Mouse (Mus musculus): ENCODE results near the gene Cnn1.

DNA sequence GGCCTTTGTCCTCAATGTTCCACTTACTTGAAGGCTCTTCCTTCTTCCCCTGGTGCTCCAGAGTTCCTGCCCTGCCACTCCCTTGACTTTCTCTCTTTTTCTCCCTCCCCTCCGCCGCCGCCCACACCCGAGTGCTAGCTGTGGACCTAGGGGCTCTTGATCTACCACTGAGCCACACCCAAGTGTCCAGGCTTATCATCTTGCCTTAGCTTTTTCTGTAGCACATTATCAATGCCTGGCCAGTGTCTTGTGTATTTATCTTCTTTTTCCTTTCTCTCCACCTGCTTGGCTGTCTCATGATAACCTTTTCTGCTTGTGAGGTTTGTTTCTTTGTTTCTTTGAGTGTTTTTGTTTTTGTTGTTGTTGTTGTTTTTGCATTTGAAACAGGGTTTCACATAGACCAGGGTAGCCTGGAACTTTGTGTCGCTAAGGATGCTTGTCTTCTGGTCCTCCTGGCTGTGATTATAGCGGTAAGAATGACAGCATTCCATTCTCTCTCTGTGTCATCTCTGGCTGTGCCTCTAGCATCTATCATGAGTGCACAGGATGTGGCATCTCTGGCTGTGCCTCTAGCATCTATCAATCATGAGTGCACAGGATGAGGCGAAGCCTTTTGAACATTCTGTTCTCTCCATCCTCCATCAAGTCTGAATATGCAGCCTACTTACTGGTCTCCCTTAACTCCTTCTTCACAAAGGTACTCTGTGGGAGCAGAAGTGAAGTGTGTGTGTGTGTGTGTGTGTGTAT, 36.8 kb downstream of the Cnn1 start, which contains the start of gene Acp5:
- TF ChIP-seq BHLHE40 (IDR thresholded peaks at IDR 0.05; ENCODE audit: low read depth, low read length), result no peak
- TF ChIP-seq SIN3A (IDR thresholded peaks at IDR 0.05; ENCODE audit: low read length), result no peak
- TF ChIP-seq CTCF (conservative IDR thresholded peaks at IDR 0.05 in 1 of 2, IDR thresholded peaks at IDR 0.05 in 1 of 2; ENCODE audit: low read depth in 2 of 2, low read length in 2 of 2), result no peak
- TF ChIP-seq POLR2A (IDR thresholded peaks at IDR 0.05; ENCODE audit: low read depth, low read length), result no peak
- TF ChIP-seq USF1 (IDR thresholded peaks at IDR 0.05; ENCODE audit: low read depth, low read length), result no peak
- no peak for TF ChIP-seq POLR2AphosphoS2 (IDR thresholded peaks at IDR 0.05; ENCODE audit: low read depth, low read length)
- TF ChIP-seq EP300 (IDR thresholded peaks at IDR 0.05; ENCODE audit: low read length), result no peak

Data from CH12.LX (cell line).